Mouse (Mus musculus): Measurements from ENCODE around the gene Edem3. TPM values are rescaled to one million over a fixed set of nuclear protein-coding genes. Genes with fewer than 3 reads are reported as not detected.
A peak's percentile ranks its signal among the peaks of the same experiment; 100 is the strongest.

The Edem3 gene
- 10 to 100 TPM; 19.6 to 19.9 TPM for total RNA-seq (2021)

- intact Hi-C loops (cut with DNase I) = no loop called here
- DNase-seq = peak; percentile 93 to 96
Observed at GRCm38 (mm10) chr1:151754881-151755659, at the start of gene Edem3. Gene Edem3 (plus strand): TSS chr1:151755371.

DNA sequence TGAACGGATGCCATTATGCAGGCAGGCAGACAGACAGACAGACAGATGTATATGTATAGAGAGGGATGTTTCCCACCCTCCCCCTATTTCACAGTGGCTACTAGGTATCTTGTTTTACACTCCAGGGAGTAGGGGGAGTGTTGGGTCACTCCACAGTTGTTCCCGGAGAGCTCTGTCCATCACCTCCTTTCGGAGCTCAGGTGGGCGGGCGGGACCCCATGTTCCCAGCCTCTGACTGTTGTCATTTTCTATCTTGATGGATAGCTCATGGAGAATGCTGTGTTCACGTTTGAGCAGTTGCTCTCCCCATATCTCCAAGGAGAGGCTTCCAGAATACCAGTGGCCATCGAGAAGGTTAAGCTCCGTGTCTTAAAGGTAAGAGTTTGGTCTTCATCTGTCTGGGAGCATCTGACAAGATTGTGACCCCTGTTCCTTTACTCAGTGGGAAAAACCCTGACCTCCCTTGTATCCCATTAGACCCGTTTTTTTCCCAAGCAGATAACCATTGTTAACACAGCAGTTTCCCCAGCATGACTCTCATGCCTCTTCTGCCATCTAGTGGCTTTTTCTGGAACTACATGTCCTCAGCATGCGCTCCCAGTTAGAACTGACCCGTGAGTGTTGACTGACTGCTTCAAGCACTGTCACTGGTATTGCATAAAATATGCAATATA lies 49.3 kb upstream of the Edem3 start:
- intact Hi-C loops (cut with DNase I) = loop anchor here (1.0 to 5.0 kb wide), 3 partner anchors 142 to 244 kb away; no protein-coding TSS in a partner anchor
- DNase-seq = peak; percentile 86 to 88

- no peak for DNase-seq
- intact Hi-C loops (cut with DNase I) = loop anchor here (1.0 to 5.0 kb wide), 3 partner anchors 142 to 244 kb away; no protein-coding TSS in a partner anchor
Observed at GRCm38 (mm10) chr1:151706397-151706752, 48.8 kb upstream of the Edem3 start.

DNA sequence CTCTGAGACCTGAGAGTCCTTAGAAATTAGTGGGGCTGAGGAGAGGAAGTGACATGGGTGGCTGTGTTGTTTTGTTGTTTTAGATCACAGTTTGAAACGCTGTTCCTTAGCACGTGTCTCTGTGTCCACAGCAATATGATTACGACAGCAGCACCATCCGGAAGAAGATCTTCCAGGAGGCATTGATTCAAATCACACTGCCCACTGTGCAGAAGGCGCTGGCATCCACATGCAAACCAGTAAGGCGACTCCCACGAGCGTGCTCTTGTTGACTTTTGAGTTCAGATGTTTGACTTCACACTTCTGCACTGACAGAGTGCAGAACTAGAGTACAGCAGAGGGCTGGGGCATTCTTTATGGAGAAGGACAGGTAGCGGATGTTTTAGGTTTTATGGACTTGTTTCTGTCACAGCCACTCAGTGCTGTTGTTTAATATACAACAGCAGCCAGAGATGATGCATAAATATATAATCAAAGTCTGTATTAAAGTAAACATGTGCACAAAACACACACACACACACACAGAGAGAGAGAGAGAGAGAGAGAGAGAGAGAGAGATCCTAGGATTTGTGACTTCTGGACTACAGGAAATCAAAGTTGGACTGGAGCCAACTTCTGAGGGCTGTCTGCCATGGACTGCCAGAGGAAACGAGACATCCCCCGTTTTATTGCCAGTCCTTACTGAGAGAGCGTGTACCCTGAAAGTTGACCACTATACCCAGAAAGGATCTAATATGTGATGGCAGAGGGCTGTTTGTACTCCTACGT lies 46.0 kb upstream of the Edem3 start:
- peak in 1 of 2 experiments; percentile 35 for DNase-seq

DNA sequence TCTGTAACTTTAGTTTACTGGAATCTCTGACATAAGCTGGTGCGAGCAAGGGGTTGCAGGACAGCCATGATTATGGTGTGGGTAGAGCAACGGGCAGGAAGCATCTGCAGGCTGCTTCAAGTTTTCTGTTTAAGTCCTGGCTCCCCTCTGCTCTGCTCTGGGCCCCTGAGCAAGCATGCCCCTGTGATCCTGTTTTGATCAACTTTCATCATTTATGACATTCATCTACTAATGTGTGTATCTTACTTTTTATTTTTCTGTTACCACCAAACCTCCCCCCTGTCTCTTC lies 45.5 kb upstream of the Edem3 start:
- intact Hi-C loops (cut with DNase I) = loop anchor here (5.0 kb wide), 2 partner anchors 217 to 247 kb away; no protein-coding TSS in a partner anchor

More for the DNA sequence above, 46.0 kb upstream of the Edem3 start:
- intact Hi-C loops (cut with DNase I) = loop anchor here (5.0 kb wide), 2 partner anchors 217 to 247 kb away; no protein-coding TSS in a partner anchor

DNA sequence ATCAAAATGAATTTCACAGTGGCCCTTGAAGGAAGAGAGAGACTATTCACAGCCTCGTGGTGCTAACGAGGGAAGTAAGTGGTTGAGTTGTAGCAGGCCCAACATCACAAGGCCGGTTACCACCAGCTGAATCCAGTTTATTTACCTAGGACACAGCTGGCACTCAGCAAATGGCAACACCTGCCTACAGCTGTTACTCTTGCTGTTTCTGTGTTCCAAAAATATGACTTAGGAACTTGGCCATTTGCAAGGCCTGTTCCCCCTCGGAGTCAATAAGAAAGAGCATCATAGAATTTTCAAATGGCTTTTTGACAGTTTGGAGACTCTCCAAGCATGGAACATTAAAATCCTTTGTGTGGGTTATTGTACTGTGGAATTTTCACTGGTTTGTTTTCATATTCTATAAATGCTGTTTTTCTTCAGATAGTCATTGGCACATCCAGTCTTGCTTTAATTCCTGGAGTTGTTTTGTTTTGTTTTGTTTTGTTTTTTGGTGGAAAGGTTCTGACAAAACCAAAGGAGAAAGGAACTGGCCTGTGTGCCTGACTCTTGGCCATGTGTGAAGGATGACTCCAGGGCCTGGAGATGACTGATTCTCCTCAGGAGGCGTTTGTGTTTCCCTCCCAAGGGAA lies 44.6 kb upstream of the Edem3 start:
- intact Hi-C loops (cut with DNase I) = no loop called here
- no peak for DNase-seq

More for the DNA sequence above, 45.5 kb upstream of the Edem3 start:
- no peak for DNase-seq

- no peak for DNase-seq
- intact Hi-C loops (cut with DNase I) = no loop called here
Observed at GRCm38 (mm10) chr1:151711062-151711461, 44.1 kb upstream of the Edem3 start.

GRCm38 (mm10) chr1:151712664-151713063 lies 42.5 kb upstream of the Edem3 start:
- intact Hi-C loops (cut with DNase I) = no loop called here
- DNase-seq = no peak

GRCm38 (mm10) chr1:151713622-151714021 lies 41.5 kb upstream of the Edem3 start:
- no peak for DNase-seq
- intact Hi-C loops (cut with DNase I) = no loop called here

DNA sequence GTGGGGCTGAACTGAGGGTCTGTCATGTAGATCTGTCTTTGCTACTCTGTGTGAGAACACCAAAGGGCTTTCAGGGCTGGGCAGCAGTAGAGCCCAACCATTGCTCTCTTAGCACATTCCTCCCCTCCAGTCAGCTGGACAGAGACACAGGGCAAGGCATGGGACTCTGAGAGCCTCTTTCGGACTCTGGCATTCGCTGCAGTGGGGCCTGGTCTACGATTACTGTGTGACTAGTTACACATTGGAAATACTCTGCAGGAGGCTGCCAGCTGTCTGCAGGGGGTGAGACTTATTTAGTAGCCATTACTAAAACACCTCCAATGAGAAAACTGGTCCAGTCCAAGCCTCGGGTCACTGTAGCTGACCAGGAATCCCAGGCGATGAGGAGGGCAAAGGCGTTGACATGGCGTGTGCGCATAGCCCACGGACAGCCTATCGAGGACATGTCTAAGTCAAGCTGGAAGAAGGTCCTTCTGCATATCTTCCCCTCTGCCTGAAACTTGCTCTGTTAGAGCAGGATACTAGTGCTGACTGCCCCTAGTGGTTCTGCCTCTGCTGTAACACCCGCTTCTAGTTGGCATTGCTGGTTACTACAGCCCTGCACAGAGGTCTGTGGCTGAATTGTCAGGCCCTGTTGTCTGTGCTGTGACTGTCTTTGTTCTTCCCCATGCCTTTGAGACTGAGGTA lies 39.0 kb upstream of the Edem3 start:
- no peak for DNase-seq
- intact Hi-C loops (cut with DNase I) = no loop called here

- DNase-seq = no peak
- intact Hi-C loops (cut with DNase I) = no loop called here
Observed at GRCm38 (mm10) chr1:151717624-151718023, 37.5 kb upstream of the Edem3 start.

- no peak for DNase-seq
- intact Hi-C loops (cut with DNase I) = no loop called here
Observed at GRCm38 (mm10) chr1:151718575-151718974, 36.6 kb upstream of the Edem3 start.

DNA sequence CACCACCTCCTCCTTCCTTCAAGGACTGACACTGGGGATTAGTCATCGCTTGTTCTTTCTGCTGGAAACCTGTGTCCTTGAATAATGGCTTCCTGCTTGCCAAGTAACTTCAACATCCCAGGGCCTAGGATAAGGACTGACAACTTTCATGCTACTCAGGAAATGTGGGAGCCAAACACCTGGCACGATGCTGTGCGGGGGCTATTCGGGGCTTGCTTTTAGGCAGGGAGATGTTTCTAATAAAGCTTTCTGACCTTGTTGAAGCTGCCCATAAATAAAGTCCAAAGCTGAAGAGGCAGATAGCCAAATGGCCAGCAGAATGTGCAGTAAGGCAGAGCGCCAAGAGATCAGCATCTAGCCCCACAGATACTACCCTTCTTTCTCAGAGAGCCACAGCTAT lies 35.3 kb upstream of the Edem3 start:
- no peak for DNase-seq
- intact Hi-C loops (cut with DNase I) = no loop called here

- intact Hi-C loops (cut with DNase I) = no loop called here
- DNase-seq = no peak
Observed at GRCm38 (mm10) chr1:151720566-151720965, 34.6 kb upstream of the Edem3 start.

GRCm38 (mm10) chr1:151721357-151721983 lies 33.7 kb upstream of the Edem3 start:
- intact Hi-C loops (cut with DNase I) = no loop called here
- no peak for DNase-seq

GRCm38 (mm10) chr1:151723771-151724170 lies 31.4 kb upstream of the Edem3 start:
- DNase-seq = no peak
- intact Hi-C loops (cut with DNase I) = no loop called here

- intact Hi-C loops (cut with DNase I) = no loop called here
- no peak for DNase-seq
Observed at GRCm38 (mm10) chr1:151725590-151725989, 29.6 kb upstream of the Edem3 start.

- intact Hi-C loops (cut with DNase I) = no loop called here
- DNase-seq = no peak
Observed at GRCm38 (mm10) chr1:151726358-151726757, 28.8 kb upstream of the Edem3 start.

- no peak for DNase-seq
- intact Hi-C loops (cut with DNase I) = no loop called here
Observed at GRCm38 (mm10) chr1:151728141-151728540, 27.0 kb upstream of the Edem3 start.

DNA sequence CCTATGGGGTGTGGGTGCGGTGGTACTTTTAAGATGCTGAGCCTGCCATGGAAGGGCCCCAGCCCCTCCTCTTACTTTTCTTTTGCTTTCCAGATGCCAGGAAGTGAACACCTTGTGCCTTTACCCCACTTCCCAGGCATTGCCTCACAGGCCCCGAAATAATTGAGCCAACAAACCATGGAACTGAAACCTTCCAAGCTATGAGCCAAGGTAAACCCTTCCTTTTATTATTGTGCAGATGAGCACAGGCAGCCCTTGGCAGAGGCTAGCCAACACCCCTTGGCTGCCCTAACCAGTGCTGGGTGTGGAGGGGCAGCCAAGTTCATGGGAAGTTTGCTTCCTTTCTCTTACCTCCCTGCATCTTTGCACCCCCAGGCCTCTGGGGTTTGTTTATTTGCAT lies 18.0 kb upstream of the Edem3 start:
- no peak for DNase-seq
- intact Hi-C loops (cut with DNase I) = no loop called here
